Mouse (Mus musculus) spleen, postnatal 36 days (tissue): ENCODE results near the gene Gm9376.

Experiments
- DNase-seq, 2 experiments: peaks; one replicate each; pipeline ENCODE4 v3.0.0; 2022; ENCODE audit warnings: low spot score in 2 of 2, mixed read lengths in 1 of 2

Gene Gm9376

DNA sequence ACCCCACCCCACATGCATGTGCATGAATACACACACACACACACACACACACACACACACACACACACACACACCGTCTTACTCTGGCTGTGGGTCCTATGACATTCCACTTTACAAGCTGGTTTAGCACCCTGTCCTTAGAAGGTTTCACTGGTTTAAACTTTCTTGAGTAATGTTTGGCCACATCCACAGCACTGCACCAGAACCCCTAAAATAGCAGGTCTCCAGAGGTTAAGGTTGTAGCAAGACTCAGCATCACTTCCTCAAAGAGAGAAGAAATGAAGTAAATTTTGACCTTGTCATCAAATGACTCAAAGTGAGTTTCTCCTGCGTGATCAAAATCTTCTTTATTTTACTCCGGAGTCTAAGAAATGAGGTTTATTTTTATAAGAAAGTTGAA is 15.5 kb downstream of the Gm9376 start:
- no peak for DNase-seq

DNA sequence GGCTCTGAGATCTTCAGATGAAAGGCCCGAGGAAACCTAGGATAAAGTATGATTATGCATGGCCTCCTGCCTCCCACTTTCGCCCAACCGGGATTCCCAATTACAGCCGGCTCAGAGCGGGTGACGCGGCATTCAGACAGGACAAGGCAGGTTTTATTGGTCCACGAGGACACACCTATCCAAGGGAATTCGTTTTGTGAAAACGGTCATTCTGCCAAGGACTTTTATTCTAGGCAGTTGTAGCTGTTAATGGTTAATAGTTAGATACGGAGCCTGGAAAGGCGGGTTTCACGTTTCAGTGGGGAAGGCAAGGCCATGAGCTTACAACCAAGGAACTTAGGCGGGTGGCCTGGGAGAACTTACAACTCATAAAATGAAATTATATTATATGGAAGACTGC is 16.2 kb downstream of the Gm9376 start:
- no peak for DNase-seq

DNA sequence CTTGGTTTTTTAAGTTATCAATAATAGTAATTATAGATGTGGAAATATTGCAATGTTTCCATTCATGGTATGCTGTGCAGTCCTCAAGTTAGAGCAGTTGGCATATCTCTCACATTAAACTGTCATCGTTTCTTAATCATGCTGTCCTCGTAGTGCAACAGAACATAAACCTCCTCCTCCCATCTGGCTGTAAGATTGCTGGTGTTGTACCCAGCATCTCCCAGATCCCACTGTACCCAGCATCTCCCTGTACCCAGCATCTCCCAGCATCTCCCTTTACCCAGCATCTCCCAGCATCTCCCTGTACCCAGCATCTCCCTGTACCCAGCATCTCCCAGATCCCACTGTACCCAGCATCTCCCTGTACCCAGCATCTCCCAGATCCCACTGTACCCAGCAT is 19.3 kb downstream of the Gm9376 start:
- DNase-seq = no peak

DNA sequence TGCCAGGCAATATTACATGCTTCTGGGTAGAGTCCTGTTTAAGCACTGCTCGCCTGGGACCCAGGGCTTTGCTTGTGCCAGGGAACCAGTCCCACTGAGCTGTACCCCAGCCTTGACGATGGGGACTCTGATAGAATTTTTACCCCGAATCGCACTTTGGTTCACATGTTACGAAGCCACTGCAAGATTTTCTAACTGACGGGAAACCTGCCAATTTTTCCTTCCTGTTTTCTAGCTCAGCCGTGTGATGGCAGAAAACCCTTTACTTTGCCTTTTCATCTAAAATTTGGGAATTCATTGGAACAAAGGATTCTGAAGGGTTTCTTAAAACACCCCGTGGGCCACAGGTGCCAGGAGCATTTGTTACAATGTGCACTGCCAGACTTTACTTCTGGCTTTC is 22.4 kb downstream of the Gm9376 start:
- no peak for DNase-seq

DNA sequence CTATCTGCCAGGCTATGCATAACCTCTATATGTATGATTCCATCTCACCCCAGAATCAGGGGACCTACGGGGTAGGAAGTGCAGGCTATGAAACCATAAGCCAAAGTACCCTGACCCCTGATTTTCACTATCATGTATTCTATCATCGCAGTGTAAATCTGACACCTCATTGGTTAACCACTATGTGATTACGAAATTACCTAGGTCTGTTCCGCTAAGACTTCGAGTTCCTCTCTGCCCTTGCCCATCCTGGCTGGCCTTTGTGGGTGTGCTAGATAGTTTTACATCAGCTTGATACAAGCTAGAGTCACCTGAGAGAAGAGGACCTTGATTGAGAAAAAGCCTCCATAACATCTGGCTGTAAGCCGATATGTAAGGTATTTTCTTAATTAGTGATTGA is 23.2 kb downstream of the Gm9376 start:
- DNase-seq = no peak

DNA sequence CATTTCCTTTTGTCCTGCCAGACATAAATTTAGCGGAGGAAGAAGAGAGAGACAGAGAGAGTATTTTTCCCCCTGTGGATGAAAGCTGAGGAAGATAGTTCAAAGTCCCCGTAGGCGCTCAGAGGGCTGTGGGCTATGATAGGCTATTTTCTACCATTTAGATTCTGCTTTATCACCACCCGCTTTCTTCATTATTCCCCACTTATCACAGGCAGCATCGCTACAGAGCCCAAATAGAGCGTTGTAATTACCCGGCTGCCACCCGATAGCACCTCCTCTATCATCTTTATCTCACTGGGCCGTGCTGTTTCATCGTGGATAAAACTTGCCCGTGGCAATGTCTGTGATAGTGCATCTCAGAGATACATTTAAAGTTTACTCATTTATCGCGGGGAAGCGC is 35.8 kb downstream of the Gm9376 start:
- no peak for DNase-seq

DNA sequence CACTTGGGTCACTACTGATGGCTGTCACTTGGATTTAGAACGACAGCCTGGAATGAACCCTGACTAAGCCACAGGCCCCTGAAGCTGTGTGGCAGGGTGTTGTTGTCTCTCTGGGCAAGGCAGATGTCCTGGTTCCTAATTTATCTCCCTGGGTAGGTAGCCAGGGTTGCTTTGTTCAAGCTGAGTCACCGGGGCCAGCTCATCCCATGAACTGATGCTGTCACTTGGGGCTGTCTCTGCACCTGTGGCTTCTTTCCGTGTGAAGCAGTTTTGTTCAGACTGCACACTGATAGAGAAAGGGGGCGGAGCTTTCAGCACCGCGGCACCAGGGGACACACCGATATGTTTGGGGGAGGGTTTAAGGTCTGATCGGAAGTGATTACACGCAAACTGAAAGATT is 37.8 kb downstream of the Gm9376 start:
- no peak for DNase-seq

DNA sequence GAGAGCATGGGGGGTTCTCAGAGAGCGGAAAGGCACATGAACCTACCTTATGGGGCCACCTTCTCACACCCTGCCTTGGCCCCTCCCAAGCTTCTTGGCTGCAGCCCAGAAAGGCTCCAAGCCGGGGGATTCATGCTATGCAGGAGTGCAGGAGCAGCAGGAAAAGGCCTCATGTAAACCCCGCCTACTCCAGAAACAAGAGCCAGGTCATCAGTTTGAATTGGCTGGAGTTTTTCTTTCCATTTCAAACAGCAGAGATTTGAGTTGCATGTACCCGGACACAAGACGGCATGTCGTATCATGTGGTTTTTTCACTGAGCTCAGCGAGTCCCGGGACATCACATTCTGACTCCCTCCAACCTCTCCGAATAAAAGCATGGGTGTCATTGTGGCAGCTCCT is 39.2 kb downstream of the Gm9376 start:
- DNase-seq = no peak

DNA sequence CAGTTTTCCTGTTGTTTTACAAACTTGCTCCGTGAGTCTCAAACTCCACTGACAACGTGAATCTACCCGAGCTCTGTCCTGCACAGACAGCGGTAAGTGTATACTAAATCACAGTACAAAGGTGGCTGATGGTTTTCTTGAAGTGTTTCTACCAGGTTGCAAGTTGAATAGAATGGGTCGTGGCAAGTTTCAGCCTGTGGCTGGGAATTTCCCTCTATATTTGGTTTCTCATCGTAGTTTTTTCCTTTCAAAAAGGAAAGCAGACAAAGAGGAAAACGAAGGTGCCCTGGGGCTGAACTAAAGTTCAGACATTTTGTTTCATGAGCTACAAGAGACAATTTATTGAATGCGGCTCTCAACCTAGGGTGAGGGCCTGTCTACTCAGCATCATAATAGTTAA is 40.3 kb downstream of the Gm9376 start:
- no peak for DNase-seq

DNA sequence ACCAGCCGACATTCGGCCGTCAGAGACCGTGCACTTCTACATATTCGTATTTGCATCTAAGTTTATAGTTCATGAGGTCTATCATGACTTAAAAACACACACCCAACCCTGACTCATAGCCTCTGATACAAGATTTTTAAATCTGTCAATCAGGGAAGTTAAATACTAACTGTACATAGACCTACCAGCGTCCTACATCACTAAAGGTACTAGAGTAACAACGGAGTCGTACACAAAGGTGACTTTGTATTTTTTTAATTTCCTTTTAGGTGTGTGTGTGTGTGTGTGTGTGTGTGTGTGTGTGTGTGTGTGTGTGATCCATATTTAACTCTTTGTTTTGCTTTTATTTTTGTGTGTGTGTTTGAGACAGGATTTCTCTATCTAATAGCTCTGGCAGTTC is 44.9 kb downstream of the Gm9376 start:
- no peak for DNase-seq

DNA sequence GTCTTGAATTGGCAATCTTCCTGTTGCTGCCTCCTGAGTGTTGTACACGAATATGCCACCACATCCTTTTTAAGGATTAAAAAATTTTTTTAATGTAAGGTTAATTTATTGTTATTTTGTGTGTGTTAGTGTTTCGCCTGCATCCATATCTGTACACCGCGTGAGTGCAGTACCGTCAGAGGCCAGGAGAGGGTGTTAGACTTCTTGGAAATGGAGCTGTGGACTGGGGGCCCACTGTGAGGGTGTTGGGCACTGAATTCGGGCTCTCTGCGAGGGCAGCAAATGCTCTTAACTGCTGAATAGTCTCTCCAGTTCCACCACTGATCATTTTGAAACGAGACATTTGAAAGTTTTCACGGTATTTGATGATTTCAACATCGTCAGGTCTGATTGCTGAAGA is 45.9 kb downstream of the Gm9376 start:
- no peak for DNase-seq

DNA sequence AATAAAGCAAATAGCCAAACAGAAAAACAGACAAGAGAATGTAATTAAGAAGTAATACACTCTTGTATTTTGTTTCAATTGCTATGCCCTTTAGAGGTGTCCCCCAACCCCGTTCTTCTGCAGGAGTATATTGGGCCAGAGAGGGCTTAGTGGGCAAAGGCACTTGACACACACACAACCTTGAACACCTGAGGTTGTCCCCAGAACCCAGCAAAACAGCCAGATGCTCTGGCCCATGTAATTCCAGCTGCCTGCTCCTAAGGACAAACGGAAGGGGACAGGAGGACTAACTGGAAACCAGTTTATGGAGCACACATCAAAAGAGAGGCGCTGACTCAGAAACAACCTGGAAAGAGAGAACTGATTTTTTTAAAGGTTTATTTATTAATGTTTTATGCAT is 47.2 kb downstream of the Gm9376 start:
- no peak for DNase-seq

DNA sequence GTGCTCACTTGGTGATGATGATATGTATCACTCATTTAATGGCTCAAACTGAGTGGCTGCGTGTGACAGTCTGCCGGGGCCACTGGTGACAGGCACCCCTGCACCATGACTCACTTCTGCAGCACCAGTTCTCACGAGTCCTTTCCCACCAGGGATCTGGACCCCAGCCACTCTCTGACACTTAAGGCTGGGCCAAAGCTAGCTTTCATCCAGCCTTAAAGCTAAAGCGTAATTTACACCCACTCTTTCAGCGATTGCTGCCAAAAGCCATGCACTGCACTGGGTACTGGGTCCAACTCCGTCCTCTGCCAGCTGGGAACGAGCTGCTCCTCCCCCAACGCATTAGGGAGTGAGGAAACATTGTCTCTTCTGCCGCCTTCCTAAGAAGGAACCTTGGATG is 50.5 kb downstream of the Gm9376 start:
- no peak for DNase-seq
